Mouse (Mus musculus) adrenal gland, adult (tissue): ENCODE results near the gene Gm136.
A peak's percentile ranks its signal among the peaks of the same experiment; 100 is the strongest.

Experiments used
- DNase-seq, 2 experiments: peaks; one replicate each; pipeline ENCODE4 v3.0.0; 2022 to 2023; ENCODE audit warnings: low spot score in 1 of 2; ENCODE audit not compliant: inconsistent age in 2 of 2

Gene Gm136

GRCm38 (mm10) chr4:34715062-34715461, 41.0 kb downstream of the Gm136 start:
- DNase-seq = no peak

GRCm38 (mm10) chr4:34708127-34708526, 47.9 kb downstream of the Gm136 start:
- no peak for DNase-seq

GRCm38 (mm10) chr4:34707248-34707647, 48.8 kb downstream of the Gm136 start:
- DNase-seq = no peak

GRCm38 (mm10) chr4:34703029-34703428, 53.0 kb downstream of the Gm136 start:
- no peak for DNase-seq

- no peak for DNase-seq
These were observed 53.8 kb downstream of the Gm136 start for GRCm38 (mm10) chr4:34702231-34702630.

GRCm38 (mm10) chr4:34701528-34701927, 54.5 kb downstream of the Gm136 start:
- peak; percentile 70 to 91 for DNase-seq
